Mouse (Mus musculus): Measurements from ENCODE around the gene Pibf1. TPM values are rescaled to one million over a fixed set of nuclear protein-coding genes. Genes with fewer than 3 reads are reported as not detected.
A peak's percentile ranks its signal among the peaks of the same experiment; 100 is the strongest.

Pibf1 gene
- polyA plus RNA-seq, 1 experiment from 2014 or later: 21.2 TPM

GRCm38 (mm10) chr14:99146841-99147240, 47.6 kb downstream of the Pibf1 start:
- no peak for ATAC-seq
- Histone ChIP-seq H3K4me2 (replicated peaks) (no peak overlapping the region), H3K27ac (no peak overlapping the region), H3K4me1 (replicated peaks) (peaks cover 4% of the 10 kb centered on the region), H3K27me3 (no peaks in the 10 kb centered on the region), H3K36me3 (peaks cover 5% of the 10 kb centered on the region; the same call in 1 of the 2 replicates), H3K9me3 (no peaks in the 10 kb centered on the region), H3K4me3 (replicated peaks) (no peak overlapping the region), H3K9ac (replicated peaks) (no peak overlapping the region)
- WGBS: 49% methylated on average over 1 of the region's 1 CpGs

GRCm38 (mm10) chr14:99152683-99153082, 53.5 kb downstream of the Pibf1 start:
- Histone ChIP-seq H3K4me1 (replicated peaks) (peaks cover 4% of the 10 kb centered on the region), H3K9ac (replicated peaks) (no peak overlapping the region), H3K9me3 (no peaks in the 10 kb centered on the region), H3K4me3 (replicated peaks) (no peak overlapping the region), H3K4me2 (replicated peaks) (no peak overlapping the region), H3K27me3 (no peaks in the 10 kb centered on the region), H3K36me3 (peaks cover 27% of the 10 kb centered on the region), H3K27ac (no peak overlapping the region)
- 90% methylated on average over 4 of the region's 4 CpGs for WGBS
- no peak for ATAC-seq

- H3K27ac ChIP-seq: no peak overlapping the region
- H3K4me2 ChIP-seq (replicated peaks): no peak overlapping the region
- H3K4me3 ChIP-seq (replicated peaks): no peak overlapping the region
- H3K27me3 ChIP-seq: no peaks in the 10 kb centered on the region
- no peaks in the 10 kb centered on the region for H3K9me3 ChIP-seq
- ATAC-seq: peak; percentile 80; the same call in 1 of the 2 replicates
- H3K9ac ChIP-seq (replicated peaks): no peak overlapping the region
- 48% methylated on average over 6 of the region's 6 CpGs for WGBS
- no peaks in the 10 kb centered on the region for H3K4me1 ChIP-seq (replicated peaks)
- peaks cover 16% of the 10 kb centered on the region for H3K36me3 ChIP-seq
These were observed 60.7 kb downstream of the Pibf1 start for GRCm38 (mm10) chr14:99159940-99160339.

GRCm38 (mm10) chr14:99163051-99163450, 63.8 kb downstream of the Pibf1 start:
- H3K27ac ChIP-seq: no peak overlapping the region
- H3K4me2 ChIP-seq (replicated peaks): no peak overlapping the region
- ATAC-seq: no peak
- peaks cover 7% of the 10 kb centered on the region; the same call in 1 of the 2 replicates for H3K36me3 ChIP-seq
- no peaks in the 10 kb centered on the region for H3K27me3 ChIP-seq
- H3K9ac ChIP-seq (replicated peaks): no peak overlapping the region
- no peak overlapping the region for H3K4me3 ChIP-seq (replicated peaks)
- no peaks in the 10 kb centered on the region for H3K4me1 ChIP-seq (replicated peaks)
- 95% methylated on average over 3 of the region's 3 CpGs for WGBS
- H3K9me3 ChIP-seq: no peaks in the 10 kb centered on the region; the same call in 1 of the 2 replicates

GRCm38 (mm10) chr14:99174138-99174745, 75.0 kb downstream of the Pibf1 start:
- no peak for ATAC-seq
- Histone ChIP-seq H3K9me3 (no peaks in the 10 kb centered on the region), H3K4me1 (replicated peaks) (no peaks in the 10 kb centered on the region), H3K4me2 (replicated peaks) (no peak overlapping the region), H3K36me3 (peaks cover 4% of the 10 kb centered on the region), H3K27ac (no peak overlapping the region), H3K9ac (replicated peaks) (no peak overlapping the region), H3K27me3 (no peaks in the 10 kb centered on the region), H3K4me3 (replicated peaks) (no peak overlapping the region)
- WGBS: 90% methylated on average over 4 of the region's 4 CpGs

- no peaks in the 10 kb centered on the region for H3K9me3 ChIP-seq
- 58% methylated on average over 9 of the region's 9 CpGs for WGBS
- H3K27ac ChIP-seq: no peak overlapping the region
- no peaks in the 10 kb centered on the region for H3K27me3 ChIP-seq
- peaks cover 10% of the 10 kb centered on the region; the same call in 1 of the 2 replicates for H3K36me3 ChIP-seq
- H3K4me3 ChIP-seq (replicated peaks): no peak overlapping the region
- H3K9ac ChIP-seq (replicated peaks): no peak overlapping the region
- no peaks in the 10 kb centered on the region for H3K4me1 ChIP-seq (replicated peaks)
- ATAC-seq: no peak
- H3K4me2 ChIP-seq (replicated peaks): no peak overlapping the region
These were observed 77.3 kb downstream of the Pibf1 start for GRCm38 (mm10) chr14:99176559-99176958.

- Histone ChIP-seq H3K9me3 (no peaks in the 10 kb centered on the region), H3K4me2 (replicated peaks) (no peak overlapping the region), H3K4me3 (replicated peaks) (no peak overlapping the region), H3K27ac (no peak overlapping the region), H3K27me3 (no peaks in the 10 kb centered on the region), H3K36me3 (peaks cover 11% of the 10 kb centered on the region), H3K4me1 (replicated peaks) (no peaks in the 10 kb centered on the region), H3K9ac (replicated peaks) (no peak overlapping the region)
- ATAC-seq: no peak
- WGBS: 96% methylated on average over 5 of the region's 5 CpGs
These were observed 91.0 kb downstream of the Pibf1 start for GRCm38 (mm10) chr14:99190153-99190790.

GRCm38 (mm10) chr14:99205865-99206264, 106.6 kb downstream of the Pibf1 start:
- H3K27me3 ChIP-seq: no peaks in the 10 kb centered on the region
- H3K9me3 ChIP-seq: no peaks in the 10 kb centered on the region
- no peak overlapping the region for H3K4me3 ChIP-seq (replicated peaks)
- ATAC-seq: no peak
- H3K4me1 ChIP-seq (replicated peaks): no peaks in the 10 kb centered on the region
- WGBS: 97% methylated on average over 2 of the region's 2 CpGs
- H3K36me3 ChIP-seq: peaks cover 9% of the 10 kb centered on the region
- no peak overlapping the region for H3K4me2 ChIP-seq (replicated peaks)
- no peak overlapping the region for H3K9ac ChIP-seq (replicated peaks)
- H3K27ac ChIP-seq: no peak overlapping the region

- no peak overlapping the region for H3K27ac ChIP-seq
- H3K9ac ChIP-seq (replicated peaks): no peak overlapping the region
- H3K9me3 ChIP-seq: no peaks in the 10 kb centered on the region
- H3K4me1 ChIP-seq (replicated peaks): no peaks in the 10 kb centered on the region
- H3K27me3 ChIP-seq: no peaks in the 10 kb centered on the region
- no peak for ATAC-seq
- no peak overlapping the region for H3K4me2 ChIP-seq (replicated peaks)
- H3K36me3 ChIP-seq: peaks cover 15% of the 10 kb centered on the region
- WGBS: 89% methylated on average over 5 of the region's 5 CpGs
- H3K4me3 ChIP-seq (replicated peaks): no peak overlapping the region
These were observed 107.4 kb downstream of the Pibf1 start for GRCm38 (mm10) chr14:99206591-99206990.

- WGBS: 90% methylated on average over 5 of the region's 5 CpGs
- H3K4me3 ChIP-seq (replicated peaks): no peak overlapping the region
- no peak overlapping the region for H3K9ac ChIP-seq (replicated peaks)
- H3K9me3 ChIP-seq: no peaks in the 10 kb centered on the region
- H3K27ac ChIP-seq: no peak overlapping the region
- H3K36me3 ChIP-seq: peaks cover 16% of the 10 kb centered on the region
- no peak overlapping the region for H3K4me2 ChIP-seq (replicated peaks)
- ATAC-seq: no peak
- no peaks in the 10 kb centered on the region for H3K27me3 ChIP-seq
- no peaks in the 10 kb centered on the region for H3K4me1 ChIP-seq (replicated peaks)
These were observed 111.2 kb downstream of the Pibf1 start for GRCm38 (mm10) chr14:99210431-99210830.

GRCm38 (mm10) chr14:99218396-99219012, 119.3 kb downstream of the Pibf1 start:
- WGBS: 82% methylated on average over 7 of the region's 7 CpGs
- Histone ChIP-seq H3K27me3 (no peaks in the 10 kb centered on the region), H3K27ac (no peak overlapping the region), H3K4me2 (replicated peaks) (no peak overlapping the region), H3K9me3 (no peaks in the 10 kb centered on the region), H3K4me3 (replicated peaks) (no peak overlapping the region), H3K36me3 (peaks cover 19% of the 10 kb centered on the region; the same call in 1 of the 2 replicates), H3K4me1 (replicated peaks) (peaks cover 5% of the 10 kb centered on the region; the same call in 1 of the 2 replicates), H3K9ac (replicated peaks) (no peak overlapping the region)
- ATAC-seq: no peak

GRCm38 (mm10) chr14:99219757-99220171, 120.5 kb downstream of the Pibf1 start:
- Histone ChIP-seq H3K36me3 (peaks cover 14% of the 10 kb centered on the region; the same call in 1 of the 2 replicates), H3K4me1 (replicated peaks) (peaks cover 5% of the 10 kb centered on the region; the same call in 1 of the 2 replicates), H3K27me3 (no peaks in the 10 kb centered on the region), H3K9ac (replicated peaks) (no peak overlapping the region), H3K4me3 (replicated peaks) (no peak overlapping the region), H3K4me2 (replicated peaks) (no peak overlapping the region), H3K27ac (no peak overlapping the region), H3K9me3 (no peaks in the 10 kb centered on the region)
- WGBS: 11% methylated on average over 9 of the region's 9 CpGs
- ATAC-seq: no peak
